Comparison of ENCODE assay signal across 31 mouse cellular contexts in genomic region chr11:68393897-68394490, GRCm38 (mm10). TPM values are rescaled to one million over a fixed set of nuclear protein-coding genes. Genes with fewer than 3 reads are reported as not detected.
DNase-seq lines count a peak whose midpoint lies in the region; ATAC-seq and TF ChIP-seq lines count a peak whose summit lies in the region.
"Had no signal": no experiment of that assay in that cellular context is flagged by ENCODE, and none has a peak within 500 bp of the region (broad histone marks: within the 10 kb centered on the region; RNA-seq: fewer than 3 reads in every experiment).

No protein-coding gene starts in this region.

- H3K36me3 ChIP-seq in kidney, embryonic 16.5 days (ENCODE audit: insufficient read depth, low read length), result no peaks in the 10 kb centered on the region
- no peaks in the 10 kb centered on the region for H3K36me3 ChIP-seq in hindbrain, postnatal 0 days (ENCODE audit: insufficient read depth, low read length)
- H3K36me3 ChIP-seq: embryonic facial prominence, embryonic 13.5 days; forebrain, embryonic 10.5 days; heart, embryonic 13.5 days; hindbrain, embryonic 15.5 days; limb, embryonic 13.5 days; liver, embryonic 13.5 days; midbrain, embryonic 15.5 days; neural tube, embryonic 15.5 days had no signal

- 65% methylated on average over 2 of the region's 2 CpGs for WGBS in kidney, embryonic 16.5 days
- WGBS in hindbrain, postnatal 0 days, result 55% methylated on average over 2 of the region's 2 CpGs

- ATAC-seq in kidney, embryonic 16.5 days (ENCODE audit: low FRiP score, low TSS enrichment), result no peak
- no peak for ATAC-seq in hindbrain, postnatal 0 days
- ATAC-seq: forebrain, embryonic 16.5 days; midbrain, embryonic 15.5 days had no signal

- peak; percentile 47 to 58 for DNase-seq in cerebellum, postnatal 10 days
- no peak for DNase-seq in cerebellum, adult 8-10 months
- peak; percentile 72 to 82 for DNase-seq in kidney, adult 8-10 months
- DNase-seq in ES-CJ7 (ENCODE audit: low read depth, low spot score), result peak; percentile 96
- peak; percentile 34 for DNase-seq in kidney, postnatal 10 days
- DNase-seq in hindbrain, postnatal 0 days (ENCODE audit: low spot score), result no peak
- no peak for DNase-seq in left cerebral cortex, adult 9 months (ENCODE audit: low spot score in 2 of 2)
- DNase-seq: adrenal gland, adult 8-10 months; cerebellum, adult 9-10 months; heart, adult 2 months; heart, postnatal 10 days; layer of hippocampus, adult 9-11 months; liver, embryonic 13.5 days; lung, adult 18-20 months; right cerebral cortex, adult 18-20 months; thymus, adult 18-20 months; thymus, postnatal 25 days had no signal

- H3K4me2 ChIP-seq in kidney, embryonic 16.5 days (replicated peaks; ENCODE audit: low read depth, low read length), result no peak overlapping the region
- no peak overlapping the region for H3K4me2 ChIP-seq in hindbrain, postnatal 0 days (ENCODE audit: low read depth, low read length)
- H3K4me2 ChIP-seq: embryonic facial prominence, embryonic 13.5 days; heart, embryonic 13.5 days; hindbrain, embryonic 15.5 days; limb, embryonic 13.5 days; liver, embryonic 13.5 days; midbrain, embryonic 15.5 days; neural tube, embryonic 15.5 days had no signal

- no peak overlapping the region for H3K9ac ChIP-seq in kidney, embryonic 16.5 days (replicated peaks; ENCODE audit: low read length)
- no peak overlapping the region for H3K9ac ChIP-seq in hindbrain, postnatal 0 days (replicated peaks; ENCODE audit: low read length)
- H3K9ac ChIP-seq: embryonic facial prominence, embryonic 13.5 days; heart, embryonic 13.5 days; hindbrain, embryonic 15.5 days; limb, embryonic 13.5 days; liver, embryonic 13.5 days; midbrain, embryonic 15.5 days; neural tube, embryonic 15.5 days had no signal

- TF ChIP-seq CTCF in hindbrain, postnatal 0 days (IDR thresholded peaks at IDR 0.05; ENCODE audit: low read depth), result no peak

- no peaks in the 10 kb centered on the region for H3K9me3 ChIP-seq in kidney, embryonic 16.5 days (ENCODE audit: low read length)
- no peaks in the 10 kb centered on the region for H3K9me3 ChIP-seq in hindbrain, postnatal 0 days (ENCODE audit: low read length)
- H3K9me3 ChIP-seq: embryonic facial prominence, embryonic 13.5 days; hindbrain, embryonic 15.5 days; liver, embryonic 13.5 days; midbrain, embryonic 15.5 days; neural tube, embryonic 15.5 days had no signal

- no peak overlapping the region for H3K27ac ChIP-seq in kidney, embryonic 16.5 days (ENCODE audit: low read length)
- no peak overlapping the region for H3K27ac ChIP-seq in hindbrain, postnatal 0 days
- H3K27ac ChIP-seq: embryonic facial prominence, embryonic 13.5 days; forebrain, embryonic 10.5 days; heart, adult 2 months; heart, embryonic 13.5 days; hindbrain, embryonic 15.5 days; limb, embryonic 13.5 days; liver, embryonic 13.5 days; macrophage; midbrain, embryonic 15.5 days; neural tube, embryonic 15.5 days; stomach, postnatal 0 days had no signal

- peaks cover 8% of the 10 kb centered on the region; the same call in 1 of the 2 replicates for H3K4me1 ChIP-seq in kidney, embryonic 16.5 days (ENCODE audit: insufficient read depth, low read length)
- H3K4me1 ChIP-seq in hindbrain, postnatal 0 days (ENCODE audit: insufficient read depth, low read length), result 0 out of 2 replicates have a peak, but pooled peaks cover under 1% of the 10 kb centered on the region
- H3K4me1 ChIP-seq: liver, embryonic 13.5 days had no signal

- peaks cover 78% of the 10 kb centered on the region for H3K27me3 ChIP-seq in kidney, embryonic 16.5 days (ENCODE audit: insufficient read depth, low read length)
- peaks cover 41% of the 10 kb centered on the region for H3K27me3 ChIP-seq in hindbrain, postnatal 0 days (ENCODE audit: insufficient read depth, low read length)

- no peak overlapping the region for H3K4me3 ChIP-seq in kidney, embryonic 16.5 days (ENCODE audit: low read length)
- H3K4me3 ChIP-seq in hindbrain, postnatal 0 days (ENCODE audit: low read length), result no peak overlapping the region
- H3K4me3 ChIP-seq: embryonic facial prominence, embryonic 13.5 days; forebrain, embryonic 10.5 days; heart, adult 2 months; heart, embryonic 13.5 days; hindbrain, embryonic 15.5 days; limb, embryonic 13.5 days; liver, embryonic 13.5 days; midbrain, embryonic 15.5 days; neural tube, embryonic 15.5 days had no signal

RNA-seq across cellular contexts. Expression of gene Ntn1, which starts 6.6 kb away (rescaled TPM):
- 13.6 and 15.4 TPM in 2 replicates for polyA plus RNA-seq in kidney, embryonic 16.5 days (2015; fragmentation: Nextera tagmentation; extraction: Ambion mirVana)
- 81.7 and 101 TPM in 2 replicates for total RNA-seq in hindbrain, postnatal 0 days (2014; rRNA removed)
- 13.8 and 14.3 TPM in 2 replicates for polyA plus RNA-seq in hindbrain, postnatal 0 days (2015; fragmentation: Nextera tagmentation; extraction: Ambion mirVana)
- total RNA-seq: common myeloid progenitor, adult 5-6 weeks; hematopoietic stem cell, adult 5-6 weeks; megakaryocyte-erythroid progenitor cell, adult 5-6 weeks had no signal

RNA-seq across cellular contexts. Expression of gene Pik3r5, which starts 37.9 kb away (rescaled TPM):
- 0.27 and 0.77 TPM in 2 replicates for polyA plus RNA-seq in kidney, embryonic 16.5 days (2015; fragmentation: Nextera tagmentation; extraction: Ambion mirVana)
- total RNA-seq in hindbrain, postnatal 0 days (2014; rRNA removed), result 1.4 and 2.5 TPM in 2 replicates
- 0.34 and 0.65 TPM in 2 replicates for polyA plus RNA-seq in hindbrain, postnatal 0 days (2015; fragmentation: Nextera tagmentation; extraction: Ambion mirVana)

Comparison
In these comparisons a context has a peak if more than half of its experiments do, and no peak if none do; other contexts are left out.
1. DNase-seq: peak in cerebellum, postnatal 10 days (2 of 2), kidney, adult 8-10 months (2 of 2), ES-CJ7 (single experiment) and kidney, postnatal 10 days (single experiment); none in cerebellum, adult 8-10 months (single experiment), hindbrain, postnatal 0 days (single experiment) and left cerebral cortex, adult 9 months (0 of 2).